Mouse (Mus musculus): ENCODE measurements around the gene Six6.

The Six6 gene

GRCm38 (mm10) chr12:72939616-72940015 lies at the start of gene Six6:
Gene Six6, plus strand, starts transcription at chr12:72939892.
- no peak for DNase-seq

- no peak for DNase-seq
Measured at GRCm38 (mm10) chr12:72917159-72917993, 22.3 kb upstream of the Six6 start.

GRCm38 (mm10) chr12:72936751-72937150 lies 2.9 kb upstream of the Six6 start:
- DNase-seq, result no peak

- DNase-seq, result no peak
Measured at GRCm38 (mm10) chr12:72937537-72938120, 2.1 kb upstream of the Six6 start.

- DNase-seq, result no peak
Measured at GRCm38 (mm10) chr12:72938176-72938575, 1.5 kb upstream of the Six6 start.

- DNase-seq, result no peak
Measured at GRCm38 (mm10) chr12:72938600-72939490, 847 bp upstream of the Six6 start.

- no peak for DNase-seq
Measured at GRCm38 (mm10) chr12:72940071-72940821, 554 bp downstream of the Six6 start, which contains the start of gene 4930447C04Rik. Gene 4930447C04Rik, minus strand, starts transcription at chr12:72940774.

GRCm38 (mm10) chr12:72940822-72941397 lies 1.2 kb downstream of the Six6 start:
- DNase-seq, result no peak

- no peak for DNase-seq
Measured at GRCm38 (mm10) chr12:72941398-72942051, 1.8 kb downstream of the Six6 start.

- no peak for DNase-seq
Measured at GRCm38 (mm10) chr12:72942171-72942570, 2.5 kb downstream of the Six6 start.

GRCm38 (mm10) chr12:72943574-72944110 lies 4.0 kb downstream of the Six6 start:
- DNase-seq, result no peak

- DNase-seq, result no peak
Measured at GRCm38 (mm10) chr12:72944411-72945225, 4.9 kb downstream of the Six6 start.

GRCm38 (mm10) chr12:72945301-72946063 lies 5.8 kb downstream of the Six6 start:
- DNase-seq, result no peak

GRCm38 (mm10) chr12:72946064-72946395 lies 6.3 kb downstream of the Six6 start:
- no peak for DNase-seq

GRCm38 (mm10) chr12:72946805-72947204 lies 7.1 kb downstream of the Six6 start:
- DNase-seq, result no peak

- no peak for DNase-seq
Measured at GRCm38 (mm10) chr12:72947335-72947734, 7.6 kb downstream of the Six6 start.

GRCm38 (mm10) chr12:72953089-72953488 lies 13.4 kb downstream of the Six6 start:
- DNase-seq, result no peak

GRCm38 (mm10) chr12:72953858-72954257 lies 14.2 kb downstream of the Six6 start:
- no peak for DNase-seq

- DNase-seq, result no peak
Measured at GRCm38 (mm10) chr12:72954906-72955305, 15.2 kb downstream of the Six6 start.
